Mouse (Mus musculus) liver, adult 2 months (tissue): ENCODE data around the gene Lrrc41. TPM values are rescaled to one million over a fixed set of nuclear protein-coding genes. Genes with fewer than 3 reads are reported as not detected.

ENCODE experiments used
- DNase-seq: peaks from one replicate; pipeline ENCODE4 v3.0.0-alpha.2; 2011; ENCODE audit warnings: low read depth, low spot score; ENCODE audit errors: extremely low read depth
- H3K27ac ChIP-seq: fragments of 200-500 bp; replicated peaks from 2 replicates; pipeline ENCODE4 v1.5.1; 2012; ENCODE audit warnings: low read depth, mild to moderate bottlenecking, control low read depth, inconsistent platforms, low read length; ENCODE audit not compliant: insufficient read depth
- H3K27me3 ChIP-seq: fragments of 200-500 bp; 2 replicates; pipeline ENCODE4 v1.6.1; 2012; ENCODE audit warnings: mild to moderate bottlenecking, moderate library complexity, low read length, inconsistent platforms; ENCODE audit not compliant: control insufficient read depth, insufficient read depth
- H3K36me3 ChIP-seq: fragments of 200-500 bp; 2 replicates; pipeline ENCODE4 v1.6.1; 2012; ENCODE audit warnings: low read length, inconsistent platforms; ENCODE audit not compliant: control insufficient read depth, insufficient read depth
- H3K4me1 ChIP-seq: fragments of 200-500 bp; 2 replicates; pipeline ENCODE4 v1.6.1; 2011; ENCODE audit warnings: low read length; ENCODE audit not compliant: control insufficient read depth, insufficient read depth
- H3K4me3 ChIP-seq: fragments of 200-500 bp; 2 replicates; pipeline ENCODE4 v1.5.1; 2011; ENCODE audit warnings: low read depth, mild to moderate bottlenecking, control low read depth, low read length, moderate library complexity; ENCODE audit not compliant: insufficient read depth
- H3K79me2 ChIP-seq: fragments of 200-500 bp; 2 replicates; pipeline ENCODE4 v1.6.1; 2012; ENCODE audit warnings: inconsistent platforms, mild to moderate bottlenecking, low read length, moderate library complexity; ENCODE audit not compliant: control insufficient read depth, insufficient read depth
- H3K9ac ChIP-seq: fragments of 200-500 bp; 2 replicates; pipeline ENCODE4 v1.6.1; 2012; ENCODE audit warnings: low read depth, mild to moderate bottlenecking, control low read depth, inconsistent platforms, low read length
- CTCF ChIP-seq: fragments of 200-500 bp; IDR thresholded peaks from 2 replicates; pipeline ENCODE4 v1.5.1; 2011; ENCODE audit warnings: low read depth, low read length, control low read depth
- POLR2A ChIP-seq: fragments of 200-500 bp; IDR thresholded peaks from 2 replicates; pipeline ENCODE4 v1.6.1; 2011; ENCODE audit warnings: low read length, control low read depth; ENCODE audit not compliant: insufficient read depth; ENCODE audit errors: extremely low read depth
- WGBS: fragments of 180-500 bp; shearing (Covaris S2); methylation state at CpG from one replicate; pipeline ENCODE4 v1.1.7; 2018; 5-methylcytosine and 5-hydroxymethylcytosine counted together
- polyA plus RNA-seq: library from polyadenylated mRNA; depleted of rRNA; stranded (reverse); fragments of >200 nt; gene quantifications from 2 replicates; pipeline ENCODE4 v1.2.3, GENCODE M21; 2012
- total RNA-seq: library from RNA; depleted of rRNA; stranded (reverse); fragments of >200 nt; gene quantifications from 2 replicates; pipeline ENCODE4 v1.2.3, GENCODE M21; 2014

Lrrc41 gene
- total and polyA plus RNA-seq, 2 experiments, result 18.5 to 45.8 TPM

- no peak overlapping the region for H3K27ac ChIP-seq
- 94% methylated on average over 1 of the region's 1 CpGs for WGBS
Observed at GRCm38 (mm10) chr4:116047681-116048080, 27.4 kb upstream of the Lrrc41 start.

GRCm38 (mm10) chr4:116048130-116048920, 26.7 kb upstream of the Lrrc41 start:
- Histone ChIP-seq H3K27ac (no peak overlapping the region), H3K9ac (no peak overlapping the region), H3K27me3 (no peaks in the 10 kb centered on the region), H3K36me3 (peaks cover 14% of the 10 kb centered on the region), H3K79me2 (no peaks in the 10 kb centered on the region; the same call in 1 of the 2 replicates), H3K4me3 (no peak overlapping the region), H3K4me1 (peaks cover 4% of the 10 kb centered on the region)
- no peak for DNase-seq
- no peak for TF ChIP-seq POLR2A
- no peak for TF ChIP-seq CTCF
- WGBS, result 68% methylated on average over 7 of the region's 7 CpGs

More at GRCm38 (mm10) chr4:116047681-116048080, 27.4 kb upstream of the Lrrc41 start:
- TF ChIP-seq CTCF (no peak), POLR2A (no peak)
- no peak overlapping the region for H3K4me3 ChIP-seq
- H3K36me3 ChIP-seq, result peaks cover 14% of the 10 kb centered on the region
- H3K79me2 ChIP-seq, result no peaks in the 10 kb centered on the region; the same call in 1 of the 2 replicates
- no peaks in the 10 kb centered on the region for H3K27me3 ChIP-seq
- peaks cover 4% of the 10 kb centered on the region for H3K4me1 ChIP-seq
- no peak overlapping the region for H3K9ac ChIP-seq
- no peak for DNase-seq

GRCm38 (mm10) chr4:116049211-116049610, 25.9 kb upstream of the Lrrc41 start:
- Histone ChIP-seq H3K27ac (no peak overlapping the region), H3K27me3 (no peaks in the 10 kb centered on the region), H3K4me1 (peaks cover 8% of the 10 kb centered on the region), H3K4me3 (no peak overlapping the region), H3K79me2 (no peaks in the 10 kb centered on the region; the same call in 1 of the 2 replicates), H3K36me3 (peaks cover 13% of the 10 kb centered on the region), H3K9ac (no peak overlapping the region)
- no peak for DNase-seq
- WGBS, result 78% methylated on average over 3 of the region's 3 CpGs
- TF ChIP-seq CTCF (no peak), POLR2A (no peak)

- no peaks in the 10 kb centered on the region for H3K27me3 ChIP-seq
- peak; percentile 81 for DNase-seq
- peak overlapping the region; percentile 76 for H3K9ac ChIP-seq
- peak overlapping the region; percentile 63 for H3K4me3 ChIP-seq
- WGBS, result 4% methylated on average over 22 of the region's 22 CpGs
- H3K79me2 ChIP-seq, result no peaks in the 10 kb centered on the region; the same call in 1 of the 2 replicates
- peak overlapping the region; percentile 94 for H3K27ac ChIP-seq
- peaks cover 5% of the 10 kb centered on the region for H3K36me3 ChIP-seq
- TF ChIP-seq CTCF, result peak; percentile 39; the same call in 1 of the 2 replicates
- TF ChIP-seq POLR2A, result no peak
- H3K4me1 ChIP-seq, result peaks cover 8% of the 10 kb centered on the region
Observed at GRCm38 (mm10) chr4:116052526-116053293, 22.4 kb upstream of the Lrrc41 start.

GRCm38 (mm10) chr4:116053399-116053961, 21.6 kb upstream of the Lrrc41 start, which contains the start of gene Nsun4:
Nsun4 (minus strand) TSS chr4:116053876.
- H3K36me3 ChIP-seq, result no peaks in the 10 kb centered on the region
- H3K9ac ChIP-seq, result peak within 1 kb of the TSS; percentile 85
- peak within 1 kb of the TSS; percentile 94 for H3K27ac ChIP-seq
- H3K4me1 ChIP-seq, result peaks cover 8% of the 10 kb centered on the region
- no peaks in the 10 kb centered on the region for H3K79me2 ChIP-seq
- H3K4me3 ChIP-seq, result peak within 1 kb of the TSS; percentile 63
- H3K27me3 ChIP-seq, result no peaks in the 10 kb centered on the region
- under 1% methylated on average over 35 of the region's 35 CpGs for WGBS
- peak; percentile 92 for DNase-seq
- TF ChIP-seq CTCF (no peak), POLR2A (peak; percentile 71)
